Mouse (Mus musculus): ENCODE results near the gene Ap5b1. TPM values are rescaled to one million over a fixed set of nuclear protein-coding genes. Genes with fewer than 3 reads are reported as not detected.
A peak's percentile ranks its signal among the peaks of the same experiment; 100 is the strongest.

Gene Ap5b1
- 1.4 and 1.7 TPM in 2 replicates for polyA plus RNA-seq (2015; fragmentation: Nextera tagmentation; extraction: Ambion mirVana)

DNA sequence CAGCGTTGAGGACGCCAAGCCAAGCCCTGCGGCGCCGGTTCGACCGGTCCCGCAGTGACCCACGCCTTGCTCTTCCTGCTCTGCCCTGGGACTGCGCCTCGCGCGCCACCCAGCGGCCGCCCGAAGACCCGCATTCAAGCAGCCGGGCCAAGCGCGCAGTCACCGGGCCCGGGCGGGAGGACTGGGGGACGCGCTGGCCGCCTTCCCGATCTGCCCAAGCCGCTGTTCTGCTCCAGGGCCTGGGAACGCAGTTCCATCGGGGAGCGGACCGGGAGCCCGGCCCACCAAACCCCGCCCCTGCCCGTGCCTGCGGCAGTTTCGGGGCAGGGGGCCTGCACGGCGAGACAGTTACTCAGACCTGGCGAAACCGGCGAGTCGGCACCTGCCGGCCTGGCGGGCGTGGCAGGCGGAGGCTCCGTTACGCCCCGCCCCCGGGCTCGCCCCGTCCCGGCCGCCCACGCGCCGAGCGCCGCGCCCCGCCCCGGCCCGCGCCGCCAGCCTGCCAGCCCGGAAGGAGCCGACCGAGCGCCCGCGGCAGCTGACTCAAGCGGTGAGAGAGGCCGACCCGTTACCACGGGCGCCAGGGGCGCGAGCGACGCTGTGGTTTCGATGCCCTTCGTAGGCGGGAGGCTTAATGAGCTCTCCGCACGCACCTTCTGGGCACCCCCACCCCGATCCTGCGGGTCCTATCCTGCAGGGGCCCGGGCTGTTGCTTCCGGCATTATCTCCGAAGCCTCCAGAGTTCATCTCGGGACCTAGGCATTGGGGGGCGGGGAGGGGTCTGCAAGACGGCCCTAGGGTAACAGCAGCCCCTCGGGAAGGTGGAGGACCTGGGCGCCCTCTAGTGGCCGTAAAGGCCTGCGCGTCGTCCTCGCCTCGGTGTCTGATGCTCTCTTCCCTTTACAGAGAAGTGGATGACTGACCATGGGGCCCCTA is at the start of gene Ap5b1:
TSS of gene Ap5b1 (plus strand) at position 492 of the 936 bp plus-strand sequence.
- H3K36me3 ChIP-seq (ENCODE audit: poor library complexity, severe bottlenecking): 0 out of 2 replicates have a peak, but pooled peaks cover 8% of the 10 kb centered on the region
- H3K4me3 ChIP-seq: peak within 1 kb of the TSS; percentile 75
- peak within 1 kb of the TSS; percentile 78 for H3K9ac ChIP-seq
- peaks cover 17% of the 10 kb centered on the region for H3K4me1 ChIP-seq
- H3K27ac ChIP-seq: peak within 1 kb of the TSS; percentile 84
- H3K9me3 ChIP-seq (replicated peaks): no peaks in the 10 kb centered on the region
- under 1% methylated on average over 78 of the region's 102 CpGs for WGBS
- peak within 1 kb of the TSS; percentile 91 for H3K4me2 ChIP-seq
- ATAC-seq: peak; percentile 90
- peaks cover 36% of the 10 kb centered on the region for H3K27me3 ChIP-seq

DNA sequence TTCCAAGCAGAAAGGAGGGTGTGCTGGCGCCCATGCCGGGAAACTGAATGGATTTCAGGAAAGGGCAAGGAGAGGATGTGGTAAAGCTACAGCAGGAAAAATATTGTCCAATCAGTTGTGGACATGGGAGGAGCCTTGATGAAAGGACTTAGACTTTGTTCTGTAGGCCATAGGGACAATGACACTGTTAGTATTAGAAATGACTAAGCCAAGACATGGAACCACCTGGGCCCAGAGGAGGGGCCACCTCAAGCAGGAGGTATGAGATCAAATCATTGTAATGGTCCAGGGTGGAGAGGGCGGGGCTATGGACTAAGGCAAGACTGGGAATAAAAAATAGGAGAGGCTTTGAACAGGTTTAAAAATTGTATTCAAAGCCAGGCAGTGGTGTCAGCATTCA is 49.1 kb upstream of the Ap5b1 start:
- Histone ChIP-seq H3K27me3 (no peaks in the 10 kb centered on the region), H3K27ac (no peak overlapping the region), H3K9ac (no peak overlapping the region), H3K4me2 (no peak overlapping the region), H3K36me3 (ENCODE audit: poor library complexity, severe bottlenecking) (no peaks in the 10 kb centered on the region), H3K4me1 (no peaks in the 10 kb centered on the region), H3K9me3 (replicated peaks) (no peaks in the 10 kb centered on the region), H3K4me3 (no peak overlapping the region)
- ATAC-seq: no peak
- 93% methylated on average over 3 of the region's 3 CpGs for WGBS

DNA sequence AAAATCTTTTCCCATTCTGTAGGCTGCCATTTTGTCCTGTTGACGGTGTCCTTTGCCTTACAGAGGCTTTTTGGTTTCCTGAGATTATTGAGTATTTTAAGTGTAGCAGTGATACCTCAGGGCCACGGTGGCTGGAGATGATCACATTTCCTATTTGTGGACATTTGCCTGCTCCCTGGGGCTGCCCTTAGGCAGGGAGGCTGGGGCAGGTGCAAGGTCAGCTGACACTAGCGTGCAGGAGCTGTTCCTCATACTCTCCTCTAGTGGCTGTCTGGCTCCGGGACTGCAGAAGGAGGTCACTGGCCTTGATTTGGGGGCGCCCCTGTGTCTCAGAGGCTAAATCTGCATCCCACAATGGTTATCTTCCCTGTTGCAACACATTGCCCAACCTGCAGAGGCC is 42.6 kb upstream of the Ap5b1 start:
- Histone ChIP-seq H3K9ac (no peak overlapping the region), H3K27me3 (no peaks in the 10 kb centered on the region), H3K4me2 (no peak overlapping the region), H3K4me1 (peaks cover 10% of the 10 kb centered on the region), H3K9me3 (replicated peaks) (no peaks in the 10 kb centered on the region), H3K27ac (no peak overlapping the region), H3K4me3 (no peak overlapping the region), H3K36me3 (ENCODE audit: poor library complexity, severe bottlenecking) (no peaks in the 10 kb centered on the region)
- ATAC-seq: no peak
- 74% methylated on average over 5 of the region's 5 CpGs for WGBS

DNA sequence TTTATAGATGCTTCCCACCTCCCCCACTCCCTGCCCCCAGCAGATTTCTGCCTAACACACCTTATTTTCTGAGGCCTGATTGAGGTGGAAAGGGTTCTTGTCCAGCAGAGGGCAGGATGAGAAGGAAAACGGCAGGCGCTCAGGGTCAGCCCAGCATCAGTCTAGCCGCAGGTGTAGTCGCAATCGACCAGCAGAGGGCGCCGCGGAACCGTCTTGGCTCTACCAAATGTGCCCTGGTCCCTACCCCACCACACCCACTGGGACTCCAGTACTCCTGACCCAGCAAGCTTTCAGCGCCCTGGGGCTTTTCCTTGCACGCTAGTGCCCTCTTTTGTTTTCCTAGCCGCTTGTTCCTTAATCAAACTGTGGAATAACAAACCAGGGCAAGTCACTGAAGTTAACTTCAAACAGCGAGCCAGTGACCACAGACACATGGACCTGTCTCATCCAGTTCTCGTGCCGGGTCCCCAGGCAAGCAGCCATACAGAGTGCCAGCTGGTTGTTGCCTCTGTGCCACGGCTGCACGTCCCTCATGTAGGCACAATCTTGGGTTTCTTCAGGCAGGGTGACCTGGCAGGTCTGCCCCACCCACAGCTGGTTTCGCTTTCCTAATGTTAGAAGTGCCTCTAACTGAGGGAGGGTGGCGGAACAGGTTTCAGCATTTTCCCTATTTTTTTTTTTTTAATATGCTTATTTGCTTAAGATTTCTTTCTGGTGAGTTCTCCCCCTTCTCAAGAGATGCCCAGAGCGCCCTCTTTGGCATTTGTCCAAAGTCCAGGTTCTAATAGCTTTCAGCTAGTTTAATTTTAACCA is 38.3 kb upstream of the Ap5b1 start:
- Histone ChIP-seq H3K36me3 (ENCODE audit: poor library complexity, severe bottlenecking) (no peaks in the 10 kb centered on the region), H3K4me2 (peak overlapping the region; percentile 43), H3K27ac (no peak overlapping the region), H3K4me1 (peaks cover 14% of the 10 kb centered on the region), H3K9me3 (replicated peaks) (no peaks in the 10 kb centered on the region), H3K9ac (peak overlapping the region; percentile 8; the same call in 1 of the 2 replicates), H3K27me3 (peaks cover 10% of the 10 kb centered on the region; the same call in 1 of the 2 replicates), H3K4me3 (no peak overlapping the region)
- WGBS: 8% methylated on average over 20 of the region's 20 CpGs
- peak; percentile 82; the same call in 1 of the 2 replicates for ATAC-seq

DNA sequence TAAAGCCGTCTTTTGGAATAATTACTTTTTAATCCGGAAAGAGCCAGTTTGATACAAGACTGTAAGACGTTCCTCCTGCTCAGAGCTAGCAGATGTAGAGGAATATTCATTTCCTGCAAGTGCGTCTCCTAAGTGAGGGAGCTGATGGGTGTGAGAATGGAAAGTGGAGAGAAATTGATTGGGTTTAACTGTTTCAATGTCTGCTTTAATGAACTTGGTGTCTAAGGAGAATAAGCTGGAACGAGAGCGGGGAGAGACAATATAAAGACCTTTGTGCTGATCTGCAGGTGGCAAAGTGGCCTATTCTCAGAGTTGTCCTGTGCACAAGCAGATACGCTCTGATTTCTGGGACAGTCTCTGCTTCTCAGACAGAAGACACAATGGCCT is 37.7 kb upstream of the Ap5b1 start:
- WGBS: 8% methylated on average over 7 of the region's 7 CpGs
- no peak for ATAC-seq
- H3K27ac ChIP-seq: no peak overlapping the region
- peaks cover 14% of the 10 kb centered on the region for H3K4me1 ChIP-seq
- H3K4me2 ChIP-seq: peak overlapping the region; percentile 43; the same call in 1 of the 2 replicates
- H3K9ac ChIP-seq: no peak overlapping the region; the same call in 1 of the 2 replicates
- H3K9me3 ChIP-seq (replicated peaks): no peaks in the 10 kb centered on the region
- peaks cover 10% of the 10 kb centered on the region; the same call in 1 of the 2 replicates for H3K27me3 ChIP-seq
- no peaks in the 10 kb centered on the region for H3K36me3 ChIP-seq (ENCODE audit: poor library complexity, severe bottlenecking)
- no peak overlapping the region for H3K4me3 ChIP-seq

DNA sequence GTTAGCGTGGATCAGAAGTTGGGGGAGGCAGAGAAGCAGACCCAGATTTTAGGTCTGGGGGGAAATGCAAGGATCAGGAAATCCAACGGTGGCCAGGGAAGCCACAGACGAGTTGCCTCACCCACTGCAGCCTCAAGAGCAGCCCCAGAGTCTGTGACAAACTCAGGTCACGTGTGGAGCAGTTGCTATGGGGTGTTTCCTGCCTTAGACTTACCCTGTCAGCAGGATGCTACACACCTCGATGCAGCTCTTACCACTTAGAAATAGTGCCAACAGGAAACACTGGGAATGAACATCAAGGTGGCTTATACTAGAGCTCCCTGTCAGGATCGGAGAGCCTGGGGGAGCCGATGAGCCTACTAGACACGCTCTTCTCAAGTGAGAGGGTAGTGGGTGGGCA is 35.3 kb upstream of the Ap5b1 start:
- no peak for ATAC-seq
- Histone ChIP-seq H3K27me3 (peaks cover 10% of the 10 kb centered on the region; the same call in 1 of the 2 replicates), H3K4me3 (no peak overlapping the region), H3K9me3 (replicated peaks) (no peaks in the 10 kb centered on the region), H3K4me1 (peaks cover 14% of the 10 kb centered on the region), H3K4me2 (no peak overlapping the region), H3K27ac (no peak overlapping the region), H3K36me3 (ENCODE audit: poor library complexity, severe bottlenecking) (no peaks in the 10 kb centered on the region), H3K9ac (no peak overlapping the region)
- WGBS: 80% methylated on average over 8 of the region's 8 CpGs

DNA sequence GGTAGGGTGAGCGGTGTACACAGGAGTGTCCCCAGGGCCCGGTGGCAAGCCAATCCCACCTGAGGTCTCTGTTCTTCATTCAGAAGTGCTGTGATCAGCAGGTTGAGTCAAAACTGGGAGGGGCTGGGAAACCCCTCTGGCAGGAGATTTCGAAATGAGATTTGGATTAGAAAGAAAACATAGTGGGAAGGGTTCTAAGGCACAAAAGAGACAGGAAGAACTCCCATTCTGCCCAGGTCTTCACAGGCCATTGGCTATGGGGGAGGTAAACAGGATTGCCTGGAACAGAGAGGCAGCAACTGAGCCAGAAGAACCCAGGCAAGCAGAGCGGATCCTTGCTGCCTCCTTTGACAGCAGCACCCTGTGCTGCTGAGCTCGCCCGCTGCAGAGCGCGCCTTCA is 29.0 kb upstream of the Ap5b1 start:
- Histone ChIP-seq H3K4me3 (no peak overlapping the region), H3K4me1 (no peaks in the 10 kb centered on the region), H3K27ac (no peak overlapping the region), H3K36me3 (ENCODE audit: poor library complexity, severe bottlenecking) (no peaks in the 10 kb centered on the region), H3K9ac (no peak overlapping the region), H3K27me3 (no peaks in the 10 kb centered on the region), H3K9me3 (replicated peaks) (no peaks in the 10 kb centered on the region), H3K4me2 (no peak overlapping the region)
- no peak for ATAC-seq
- 63% methylated on average over 8 of the region's 8 CpGs for WGBS

DNA sequence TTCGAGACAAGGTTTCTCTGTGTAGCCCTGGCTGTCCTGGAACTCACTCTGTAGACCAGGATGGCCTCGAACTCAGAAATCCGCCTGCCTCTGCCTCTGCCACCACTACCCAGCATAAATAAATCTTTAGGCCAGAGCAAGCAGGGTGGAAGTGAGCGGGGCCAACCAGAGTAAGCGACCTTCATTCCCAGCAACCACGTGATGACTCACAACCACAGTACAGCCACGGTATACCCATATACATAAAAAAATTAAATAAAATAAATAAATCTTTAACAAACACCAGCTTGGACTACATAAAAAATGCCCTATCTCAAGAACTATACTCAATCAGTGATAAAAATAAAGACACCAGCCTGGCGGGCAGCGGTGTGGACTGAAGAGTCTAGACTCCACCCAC is 24.5 kb upstream of the Ap5b1 start:
- no peaks in the 10 kb centered on the region for H3K36me3 ChIP-seq (ENCODE audit: poor library complexity, severe bottlenecking)
- no peak overlapping the region for H3K4me2 ChIP-seq
- H3K27ac ChIP-seq: no peak overlapping the region
- no peak overlapping the region for H3K9ac ChIP-seq
- H3K9me3 ChIP-seq (replicated peaks): no peaks in the 10 kb centered on the region
- H3K27me3 ChIP-seq: no peaks in the 10 kb centered on the region
- WGBS: 93% methylated on average over 9 of the region's 9 CpGs
- H3K4me3 ChIP-seq: no peak overlapping the region
- no peaks in the 10 kb centered on the region for H3K4me1 ChIP-seq
- no peak for ATAC-seq

DNA sequence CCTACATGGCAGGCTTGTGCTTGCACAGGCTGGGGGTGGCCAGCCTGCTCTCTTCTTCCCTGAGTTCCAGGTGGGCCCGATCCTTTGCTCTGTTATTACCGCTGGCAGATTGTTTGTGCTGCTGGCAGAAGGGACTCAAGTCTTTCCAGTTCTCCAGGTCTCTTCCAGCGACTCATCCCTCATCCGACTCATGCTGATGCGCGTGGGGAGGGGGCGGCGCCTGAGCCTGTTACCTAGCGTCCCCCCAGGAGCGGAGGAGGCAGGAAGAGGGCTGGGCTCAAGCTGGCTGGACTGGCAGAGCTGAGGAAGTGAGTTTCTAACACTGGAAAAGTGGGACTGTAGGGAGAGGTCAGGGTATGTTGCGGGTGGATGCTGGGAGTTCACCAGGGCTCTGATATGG is 23.8 kb upstream of the Ap5b1 start:
- WGBS: 63% methylated on average over 11 of the region's 11 CpGs
- Histone ChIP-seq H3K9ac (no peak overlapping the region), H3K27ac (no peak overlapping the region), H3K9me3 (replicated peaks) (no peaks in the 10 kb centered on the region), H3K4me3 (no peak overlapping the region), H3K36me3 (ENCODE audit: poor library complexity, severe bottlenecking) (no peaks in the 10 kb centered on the region), H3K27me3 (no peaks in the 10 kb centered on the region), H3K4me2 (no peak overlapping the region), H3K4me1 (no peaks in the 10 kb centered on the region)
- ATAC-seq: no peak

DNA sequence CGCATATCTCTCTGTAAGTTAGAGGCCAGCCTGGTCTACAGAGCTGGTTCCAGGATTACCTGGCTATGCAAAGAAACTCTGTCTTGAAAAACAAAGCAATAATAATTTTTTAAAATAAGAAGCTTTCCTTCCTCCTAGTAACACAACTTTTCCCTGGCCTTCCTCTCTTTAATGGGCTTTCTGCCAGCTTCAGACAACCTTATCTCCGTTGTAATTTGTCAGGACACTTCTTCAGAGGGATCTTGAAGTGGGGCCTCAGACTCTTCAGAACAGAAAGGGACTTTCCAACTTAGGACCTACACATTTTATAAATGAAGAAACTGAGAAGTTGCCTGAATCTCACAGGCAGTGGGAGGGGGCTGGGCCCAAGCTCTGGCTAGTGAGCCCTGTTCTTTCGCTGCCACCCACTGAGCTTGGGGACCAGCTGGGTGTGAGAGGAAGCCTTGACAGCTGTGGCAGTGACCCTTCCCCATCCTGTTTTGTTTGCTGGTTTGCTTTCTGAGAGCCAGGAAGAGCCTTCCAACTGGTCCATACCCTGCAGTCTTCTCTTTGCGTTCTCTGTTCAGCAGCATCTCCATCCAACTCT is 20.3 kb upstream of the Ap5b1 start:
- no peaks in the 10 kb centered on the region for H3K4me1 ChIP-seq
- no peak overlapping the region for H3K27ac ChIP-seq
- WGBS: 77% methylated on average over 4 of the region's 4 CpGs
- no peak overlapping the region for H3K9ac ChIP-seq
- H3K36me3 ChIP-seq (ENCODE audit: poor library complexity, severe bottlenecking): no peaks in the 10 kb centered on the region
- ATAC-seq: no peak
- H3K4me3 ChIP-seq: no peak overlapping the region
- H3K27me3 ChIP-seq: no peaks in the 10 kb centered on the region
- no peak overlapping the region for H3K4me2 ChIP-seq
- no peaks in the 10 kb centered on the region for H3K9me3 ChIP-seq (replicated peaks)

DNA sequence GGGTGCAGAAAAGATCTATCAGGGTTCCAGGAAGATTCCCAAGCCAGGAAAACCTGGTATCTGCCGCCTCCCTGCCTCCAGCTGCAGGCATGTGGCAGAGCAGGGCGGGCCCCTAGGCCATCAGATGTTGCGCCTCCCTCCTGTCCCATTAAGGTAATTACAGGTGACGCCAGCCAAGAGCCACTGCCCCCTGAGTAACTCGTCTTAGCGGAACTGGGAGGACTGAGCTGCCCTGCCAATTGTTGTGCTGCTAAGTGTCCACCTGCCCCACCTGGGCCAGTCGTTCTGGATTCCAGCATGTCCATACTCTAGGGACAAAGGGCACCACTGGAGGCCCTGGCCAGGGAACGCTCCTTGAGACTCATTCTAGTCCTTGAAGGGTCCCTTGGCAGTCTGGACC is 14.0 kb upstream of the Ap5b1 start:
- Histone ChIP-seq H3K4me3 (no peak overlapping the region), H3K27ac (no peak overlapping the region), H3K27me3 (peaks cover 43% of the 10 kb centered on the region), H3K36me3 (ENCODE audit: poor library complexity, severe bottlenecking) (no peaks in the 10 kb centered on the region), H3K4me1 (no peaks in the 10 kb centered on the region), H3K4me2 (no peak overlapping the region), H3K9me3 (replicated peaks) (no peaks in the 10 kb centered on the region), H3K9ac (no peak overlapping the region; the same call in 1 of the 2 replicates)
- 46% methylated on average over 8 of the region's 8 CpGs for WGBS
- no peak for ATAC-seq

DNA sequence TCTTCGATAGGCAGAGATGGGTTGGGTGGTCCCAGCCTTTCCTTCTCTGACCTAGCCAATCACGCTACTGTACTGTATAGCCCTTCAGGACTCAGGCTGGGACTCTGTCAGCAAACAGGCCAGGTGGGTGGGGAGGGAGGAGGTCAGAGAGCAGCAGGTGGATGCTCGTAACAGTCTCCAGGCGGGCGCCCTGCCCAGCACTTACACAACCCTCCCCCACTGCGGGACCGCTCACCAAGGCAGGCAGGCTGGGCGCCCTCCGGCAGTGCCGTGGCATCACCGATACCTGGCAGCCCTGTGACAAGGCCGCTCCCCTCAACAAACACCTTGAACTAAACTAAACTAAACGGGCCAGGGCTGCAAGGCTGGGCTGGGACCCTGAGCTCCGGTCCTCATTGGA is 13.6 kb upstream of the Ap5b1 start:
- no peaks in the 10 kb centered on the region for H3K9me3 ChIP-seq (replicated peaks)
- peaks cover 47% of the 10 kb centered on the region for H3K27me3 ChIP-seq
- no peak overlapping the region for H3K4me2 ChIP-seq
- no peaks in the 10 kb centered on the region for H3K36me3 ChIP-seq (ENCODE audit: poor library complexity, severe bottlenecking)
- H3K9ac ChIP-seq: no peak overlapping the region
- no peaks in the 10 kb centered on the region for H3K4me1 ChIP-seq
- no peak overlapping the region for H3K27ac ChIP-seq
- WGBS: 77% methylated on average over 14 of the region's 14 CpGs
- no peak overlapping the region for H3K4me3 ChIP-seq
- no peak for ATAC-seq
